Mouse (Mus musculus) CH12.LX (cell line): ENCODE data around the gene Irf2.

Experiments
- CTCF ChIP-seq, 2 experiments: IDR thresholded peaks in 1 of 2; conservative IDR thresholded peaks in 1 of 2; 2 replicates each; pipeline ENCODE4 v1.5.1; 2011 to 2012; ENCODE audit warnings: low read depth in 2 of 2, low read length in 2 of 2, improper control_type of control experiment in 1 of 2, inconsistent platforms in 1 of 2, mild to moderate bottlenecking in 1 of 2, moderate library complexity in 1 of 2
- EP300 ChIP-seq: IDR thresholded peaks from 2 replicates; pipeline ENCODE4 v1.6.1; 2011; ENCODE audit warnings: low read length, improper control_type of control experiment
- GABPA ChIP-seq: IDR thresholded peaks from 2 replicates; pipeline ENCODE4 v1.6.1; 2012; ENCODE audit warnings: low read depth, low read length, improper control_type of control experiment, inconsistent platforms; ENCODE audit not compliant: insufficient replicate concordance
- NELFE ChIP-seq: IDR thresholded peaks from 2 replicates; pipeline ENCODE4 v1.6.1; 2011; ENCODE audit warnings: low read depth, low read length, improper control_type of control experiment
- POLR2A ChIP-seq: IDR thresholded peaks from 2 replicates; pipeline ENCODE4 v1.6.1; 2011; ENCODE audit warnings: low read depth, mild to moderate bottlenecking, improper control_type of control experiment, low read length
- SIN3A ChIP-seq: IDR thresholded peaks from 2 replicates; pipeline ENCODE4 v1.6.1; 2012; ENCODE audit warnings: low read length, improper control_type of control experiment, inconsistent platforms
- SMC3 ChIP-seq: IDR thresholded peaks from 2 replicates; pipeline ENCODE4 v1.6.1; 2011; ENCODE audit warnings: low read depth, low read length, improper control_type of control experiment
- USF2 ChIP-seq: conservative IDR thresholded peaks from 2 replicates; pipeline ENCODE4 v1.6.1; 2011; ENCODE audit warnings: low read depth, low read length, improper control_type of control experiment
- ZMIZ1 ChIP-seq: IDR thresholded peaks from 2 replicates; pipeline ENCODE4 v1.6.1; 2012; ENCODE audit warnings: low read depth, mild to moderate bottlenecking, inconsistent platforms, low read length, improper control_type of control experiment

GRCm38 (mm10) chr8:46736260-46736659, 3.3 kb upstream of the Irf2 start:
- TF ChIP-seq SIN3A: no peak
- TF ChIP-seq NELFE: no peak
- no peak for TF ChIP-seq EP300
- peak; percentile 51 for TF ChIP-seq SMC3
- TF ChIP-seq CTCF (conservative IDR thresholded peaks at IDR 0.05 in 1 of 2, IDR thresholded peaks at IDR 0.05 in 1 of 2; ENCODE audit: low read depth in 2 of 2, low read length in 2 of 2): peak in 1 of 2 experiments; percentile 57; a peak in 2 of 4 replicates
- no peak for TF ChIP-seq POLR2A
- TF ChIP-seq ZMIZ1: no peak
- TF ChIP-seq GABPA: no peak
- no peak for TF ChIP-seq USF2
